Mouse (Mus musculus) lung, adult 2 months (tissue): ENCODE measurements around the gene Rtn4rl1. TPM values are rescaled to one million over a fixed set of nuclear protein-coding genes. Genes with fewer than 3 reads are reported as not detected.

Experiments
- DNase-seq: peaks from one replicate; pipeline ENCODE4 v3.0.0; 2022
- H3K4me1 ChIP-seq: fragments of 200-500 bp; 2 replicates; pipeline ENCODE4 v1.6.1; 2011; ENCODE audit warnings: low read length; ENCODE audit not compliant: control insufficient read depth, insufficient read depth
- H3K4me3 ChIP-seq: fragments of 200-500 bp; replicated peaks from 2 replicates; pipeline ENCODE3; 2011; ENCODE audit warnings: low read depth, mild to moderate bottlenecking, control low read depth, low read length; ENCODE audit errors: extremely low read depth
- CTCF ChIP-seq: fragments of 200-500 bp; IDR thresholded peaks from 2 replicates; pipeline ENCODE4 v1.5.1; 2011; ENCODE audit warnings: mild to moderate bottlenecking, low read length, control low read depth; ENCODE audit not compliant: insufficient read depth
- POLR2A ChIP-seq: fragments of 200-500 bp; IDR thresholded peaks from 2 replicates; pipeline ENCODE4 v1.6.1; 2011; ENCODE audit warnings: low read depth, mild to moderate bottlenecking, control low read depth, low read length, borderline replicate concordance; ENCODE audit errors: extremely low read depth
- WGBS: fragments of 180-500 bp; shearing (Covaris S2); methylation state at CpG from one replicate; pipeline ENCODE4 v1.1.7; 2018; 5-methylcytosine and 5-hydroxymethylcytosine counted together
- polyA plus RNA-seq: library from polyadenylated mRNA; depleted of rRNA; stranded (reverse); fragments of >200 nt; gene quantifications from 2 replicates; pipeline ENCODE4 v1.2.3, GENCODE M21; 2012

Rtn4rl1 gene
- polyA plus RNA-seq, 1 experiment, result 11.6 TPM

DNA sequence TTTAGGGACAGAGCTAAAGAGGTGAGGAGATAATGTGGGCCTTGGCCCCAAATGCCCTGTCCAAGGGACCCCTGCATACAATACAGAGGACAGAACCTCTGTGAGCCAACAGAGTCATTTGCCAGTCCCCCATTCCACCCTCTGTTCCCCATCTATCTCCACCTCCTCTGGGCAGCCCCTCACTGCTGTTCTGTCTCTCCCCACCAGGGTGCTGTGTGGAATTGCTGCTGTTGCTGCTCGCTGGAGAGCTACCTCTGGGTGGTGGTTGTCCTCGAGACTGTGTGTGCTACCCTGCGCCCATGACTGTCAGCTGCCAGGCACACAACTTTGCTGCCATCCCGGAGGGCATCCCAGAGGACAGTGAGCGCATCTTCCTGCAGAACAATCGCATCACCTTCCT lies 71.0 kb downstream of the Rtn4rl1 start:
- no peak overlapping the region for H3K4me3 ChIP-seq
- WGBS, result 89% methylated on average over 6 of the region's 6 CpGs
- no peak for DNase-seq
- TF ChIP-seq POLR2A (no peak), CTCF (no peak)
- H3K4me1 ChIP-seq, result peaks cover 3% of the 10 kb centered on the region

DNA sequence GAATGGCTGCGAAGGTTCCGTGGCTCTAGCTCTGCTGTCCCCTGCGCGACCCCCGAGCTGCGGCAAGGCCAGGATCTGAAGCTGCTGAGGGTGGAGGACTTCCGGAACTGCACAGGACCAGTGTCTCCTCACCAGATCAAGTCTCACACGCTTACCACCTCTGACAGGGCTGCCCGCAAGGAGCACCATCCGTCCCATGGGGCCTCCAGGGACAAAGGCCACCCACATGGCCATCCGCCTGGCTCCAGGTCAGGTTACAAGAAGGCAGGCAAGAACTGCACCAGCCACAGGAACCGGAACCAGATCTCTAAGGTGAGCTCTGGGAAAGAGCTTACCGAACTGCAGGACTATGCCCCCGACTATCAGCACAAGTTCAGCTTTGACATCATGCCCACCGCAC lies 72.0 kb downstream of the Rtn4rl1 start:
- Histone ChIP-seq H3K4me3 (no peak overlapping the region), H3K4me1 (peaks cover 3% of the 10 kb centered on the region)
- 81% methylated on average over 15 of the region's 15 CpGs for WGBS
- no peak for DNase-seq
- no peak for TF ChIP-seq POLR2A
- no peak for TF ChIP-seq CTCF

DNA sequence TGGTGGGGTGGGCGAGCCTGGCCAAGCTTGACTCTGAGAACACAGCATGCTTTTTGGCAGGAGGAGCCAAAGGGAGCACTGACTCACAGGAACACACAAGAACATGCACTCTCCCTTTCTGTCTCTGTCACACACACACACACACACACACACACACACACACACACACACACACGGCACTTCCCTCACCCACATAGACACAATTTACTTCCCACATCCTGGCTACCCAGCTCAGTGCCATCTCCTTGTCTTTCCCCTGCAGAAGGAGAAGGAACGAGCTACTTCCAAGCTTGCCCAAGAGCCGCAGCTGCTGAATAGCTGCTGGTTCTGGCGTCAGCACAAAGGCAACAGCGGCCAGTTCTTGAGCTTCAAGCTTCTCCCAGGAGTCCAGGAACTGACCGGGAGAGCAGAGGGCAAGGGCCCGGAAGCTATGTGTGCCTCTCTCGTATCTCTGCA lies 74.3 kb downstream of the Rtn4rl1 start:
- no peak overlapping the region for H3K4me3 ChIP-seq
- DNase-seq, result no peak
- 19% methylated on average over 9 of the region's 9 CpGs for WGBS
- TF ChIP-seq POLR2A, result no peak
- no peak for TF ChIP-seq CTCF
- peaks cover 2% of the 10 kb centered on the region for H3K4me1 ChIP-seq

DNA sequence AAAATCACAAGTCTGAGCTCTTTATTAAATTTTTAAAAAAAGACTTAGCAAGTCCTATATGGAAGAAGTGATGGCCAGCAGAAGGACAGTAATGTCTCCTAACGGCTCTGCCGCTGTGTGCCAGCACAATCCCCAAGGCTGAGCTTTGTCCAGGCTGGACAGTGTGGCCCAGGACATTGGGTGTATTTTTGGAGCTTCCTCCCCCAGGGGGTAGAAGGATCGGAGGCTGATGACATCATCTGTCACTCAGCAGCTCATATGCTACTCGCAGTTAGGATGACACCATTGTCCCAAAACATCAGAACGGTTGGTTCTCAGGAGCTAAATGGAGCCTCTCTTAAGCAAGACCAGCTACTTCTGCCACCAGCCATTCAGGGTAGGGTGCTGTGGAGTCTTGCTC lies 74.9 kb downstream of the Rtn4rl1 start:
- WGBS, result 51% methylated on average over 5 of the region's 5 CpGs
- DNase-seq, result no peak
- TF ChIP-seq POLR2A (no peak), CTCF (no peak)
- Histone ChIP-seq H3K4me1 (no peaks in the 10 kb centered on the region; the same call in 1 of the 2 replicates), H3K4me3 (no peak overlapping the region)

DNA sequence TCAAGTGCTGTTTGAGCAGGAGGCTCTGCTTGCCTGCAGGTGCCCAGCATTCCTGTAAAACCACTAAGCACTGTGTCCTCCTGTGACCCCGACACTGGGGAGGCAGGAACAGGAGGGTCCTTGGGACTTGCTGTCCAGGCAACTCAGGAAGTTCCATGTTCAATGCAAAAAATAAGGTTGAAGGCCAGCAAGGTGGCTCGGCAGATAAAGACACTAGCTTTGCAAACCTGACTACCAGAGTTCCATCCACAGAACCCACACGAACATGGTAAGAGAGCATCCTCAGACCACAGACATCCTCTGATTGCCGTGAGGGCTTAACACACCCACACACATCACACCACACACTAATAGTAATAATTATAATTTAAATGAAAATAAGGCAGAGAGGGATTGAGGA lies 75.6 kb downstream of the Rtn4rl1 start:
- no peak for TF ChIP-seq POLR2A
- no peak for TF ChIP-seq CTCF
- DNase-seq, result no peak
- Histone ChIP-seq H3K4me3 (no peak overlapping the region), H3K4me1 (no peaks in the 10 kb centered on the region; the same call in 1 of the 2 replicates)
- WGBS, result 63% methylated on average over 4 of the region's 4 CpGs

DNA sequence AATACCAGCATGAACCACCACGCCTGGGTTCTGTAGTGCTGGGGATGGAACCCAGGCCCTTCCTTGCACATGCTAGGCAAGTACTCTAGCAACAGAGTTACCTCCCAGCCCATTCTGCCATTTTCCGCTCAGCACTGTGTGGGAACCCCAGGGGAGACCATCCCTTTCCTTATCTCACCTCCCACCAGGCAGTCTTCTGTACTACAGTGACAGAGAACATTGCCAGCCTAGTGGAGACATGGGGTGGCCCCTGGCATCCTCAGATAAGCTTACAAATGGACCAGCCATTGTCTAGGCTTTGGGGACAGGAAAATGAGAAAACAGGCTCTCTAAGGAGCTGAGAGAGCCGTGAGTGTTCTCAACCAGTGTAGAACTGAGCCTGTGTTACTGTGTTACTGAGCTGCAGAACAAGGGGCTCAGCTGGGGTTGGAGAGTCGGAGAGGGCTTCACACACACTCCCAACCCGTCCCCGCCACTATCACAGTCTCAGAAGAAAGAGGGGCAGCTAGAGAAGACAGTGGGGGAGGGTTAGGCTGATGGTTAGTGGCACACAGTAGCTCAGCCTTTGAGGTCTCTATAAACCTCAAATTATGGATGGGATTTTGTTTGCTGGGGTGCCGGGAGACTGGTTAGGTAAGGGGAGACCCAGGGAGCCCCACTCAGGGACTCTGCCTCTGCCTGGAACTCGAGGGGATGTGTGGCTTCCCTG lies 76.8 kb downstream of the Rtn4rl1 start:
- 82% methylated on average over 8 of the region's 8 CpGs for WGBS
- no peak overlapping the region for H3K4me3 ChIP-seq
- TF ChIP-seq POLR2A (no peak), CTCF (no peak)
- DNase-seq, result no peak
- no peaks in the 10 kb centered on the region; the same call in 1 of the 2 replicates for H3K4me1 ChIP-seq

DNA sequence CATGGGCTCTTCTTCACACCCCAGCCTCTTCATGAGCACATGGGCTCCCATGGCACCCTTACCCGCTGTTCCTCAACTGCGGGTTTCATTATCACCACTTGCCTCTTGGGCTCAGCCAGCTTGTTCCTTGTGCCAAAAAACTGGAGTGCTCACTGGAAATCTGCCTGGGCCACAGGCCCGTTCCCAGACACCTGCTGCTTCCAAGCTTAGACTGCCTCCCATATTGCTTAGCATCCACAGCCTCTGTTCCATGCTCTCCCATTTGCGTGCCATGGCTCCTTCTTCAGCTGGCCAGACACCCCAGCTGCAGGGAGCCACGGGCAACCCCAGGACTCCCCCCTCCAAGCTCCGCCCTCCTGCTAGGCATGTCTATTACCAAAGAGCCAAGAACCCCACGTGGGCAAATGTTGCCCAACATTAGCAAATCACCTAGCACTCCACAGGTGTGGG lies 77.4 kb downstream of the Rtn4rl1 start:
- no peak overlapping the region for H3K4me3 ChIP-seq
- DNase-seq, result peak; percentile 70
- 49% methylated on average over 7 of the region's 7 CpGs for WGBS
- TF ChIP-seq POLR2A, result no peak
- no peak for TF ChIP-seq CTCF
- no peaks in the 10 kb centered on the region; the same call in 1 of the 2 replicates for H3K4me1 ChIP-seq

DNA sequence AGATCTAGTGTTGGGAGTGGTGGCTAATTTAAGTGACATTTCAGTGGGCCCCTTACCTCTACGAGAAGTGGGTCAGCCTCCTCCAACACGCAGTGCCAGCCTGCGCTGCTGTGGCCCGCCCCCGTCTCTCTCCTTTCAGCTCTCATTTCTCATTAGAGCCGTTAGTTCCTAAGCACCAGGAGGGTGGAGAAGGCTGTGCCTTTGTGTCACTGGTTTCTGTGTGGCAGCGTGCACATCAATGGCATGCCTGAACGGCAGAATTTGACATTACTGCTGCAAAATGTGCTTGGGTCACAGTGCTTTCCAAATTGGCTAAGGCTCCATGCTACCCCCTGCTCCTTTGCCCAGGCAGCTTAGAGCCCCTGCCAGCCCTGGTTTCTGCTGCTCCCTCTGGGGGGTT lies 79.9 kb downstream of the Rtn4rl1 start:
- no peaks in the 10 kb centered on the region; the same call in 1 of the 2 replicates for H3K4me1 ChIP-seq
- no peak for TF ChIP-seq POLR2A
- no peak for TF ChIP-seq CTCF
- no peak overlapping the region for H3K4me3 ChIP-seq
- no peak for DNase-seq
- WGBS, result 37% methylated on average over 8 of the region's 8 CpGs

DNA sequence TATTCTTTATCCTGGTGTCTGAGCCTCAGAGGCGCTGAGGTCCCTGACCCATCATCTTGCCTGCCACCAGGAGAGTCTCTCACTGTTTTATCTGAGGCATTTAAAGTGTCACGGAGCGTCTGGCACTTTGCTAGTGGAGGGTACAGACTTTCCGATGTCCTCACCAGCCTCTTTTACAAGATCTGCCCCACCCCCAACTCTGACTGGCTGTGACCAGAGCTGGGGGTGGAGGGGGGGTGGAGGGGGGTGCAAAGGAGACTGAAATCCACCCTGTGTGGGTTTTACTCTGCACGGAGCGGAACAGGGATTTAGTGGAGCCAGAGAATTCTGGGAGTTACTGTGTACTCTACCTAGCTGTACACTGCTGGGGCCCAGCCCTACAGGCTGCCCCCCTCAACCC lies 81.5 kb downstream of the Rtn4rl1 start:
- no peak for TF ChIP-seq POLR2A
- TF ChIP-seq CTCF, result no peak
- DNase-seq, result no peak
- 65% methylated on average over 6 of the region's 6 CpGs for WGBS
- no peaks in the 10 kb centered on the region for H3K4me1 ChIP-seq
- H3K4me3 ChIP-seq, result no peak overlapping the region

DNA sequence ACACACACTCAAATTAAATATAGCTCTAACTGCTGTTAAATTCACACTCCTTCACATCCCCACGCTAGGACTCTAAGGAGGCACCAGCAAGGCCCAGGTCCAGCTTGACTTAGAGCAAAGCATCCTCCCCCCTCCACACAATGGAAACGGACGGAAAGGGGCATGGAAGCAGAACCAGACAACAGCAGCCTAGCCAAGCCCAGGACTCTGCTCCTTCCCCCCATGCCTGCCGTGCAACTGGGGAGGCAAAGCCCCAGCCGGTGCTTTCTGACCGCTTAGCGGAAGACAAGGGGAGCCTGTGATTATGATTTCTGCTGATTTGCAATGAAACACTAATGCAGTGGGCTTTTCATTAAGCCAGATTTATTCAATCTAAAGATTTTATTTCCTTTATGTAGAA lies 84.5 kb downstream of the Rtn4rl1 start:
- no peak for DNase-seq
- Histone ChIP-seq H3K4me3 (no peak overlapping the region), H3K4me1 (peaks cover 9% of the 10 kb centered on the region)
- 88% methylated on average over 7 of the region's 7 CpGs for WGBS
- TF ChIP-seq CTCF (no peak), POLR2A (no peak)

DNA sequence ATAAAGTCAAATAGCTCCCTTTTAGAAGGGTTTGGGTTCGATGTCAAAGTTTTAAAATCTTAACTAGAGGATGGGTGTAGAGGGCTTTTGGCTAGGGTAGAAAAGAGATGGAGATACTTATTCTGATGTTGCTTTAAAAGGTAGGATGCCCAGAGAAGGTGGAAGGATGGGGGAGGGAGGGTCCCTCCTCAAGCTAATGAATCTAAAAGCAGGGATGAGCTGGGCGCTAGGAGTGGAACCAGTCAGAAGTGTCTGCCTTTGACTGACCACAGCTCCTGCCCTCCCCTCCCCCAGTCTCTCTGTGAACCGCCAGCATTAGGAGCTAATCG lies 85.4 kb downstream of the Rtn4rl1 start:
- TF ChIP-seq CTCF (no peak), POLR2A (no peak)
- Histone ChIP-seq H3K4me1 (peaks cover 9% of the 10 kb centered on the region), H3K4me3 (no peak overlapping the region)
- 19% methylated on average over 4 of the region's 4 CpGs for WGBS
- no peak for DNase-seq
